Mouse (Mus musculus) c-Kit-positive CD71-positive TER-119-negative erythroid progenitor cells, embryonic 14.5 days (primary cell): ENCODE results near the gene Tmod2.
A peak's percentile ranks its signal among the peaks of the same experiment; 100 is the strongest.

Experiments
- DNase-seq: peaks from one replicate; pipeline ENCODE4 v3.0.0-alpha.2; 2013; ENCODE audit warnings: low read depth

Tmod2 gene

DNA sequence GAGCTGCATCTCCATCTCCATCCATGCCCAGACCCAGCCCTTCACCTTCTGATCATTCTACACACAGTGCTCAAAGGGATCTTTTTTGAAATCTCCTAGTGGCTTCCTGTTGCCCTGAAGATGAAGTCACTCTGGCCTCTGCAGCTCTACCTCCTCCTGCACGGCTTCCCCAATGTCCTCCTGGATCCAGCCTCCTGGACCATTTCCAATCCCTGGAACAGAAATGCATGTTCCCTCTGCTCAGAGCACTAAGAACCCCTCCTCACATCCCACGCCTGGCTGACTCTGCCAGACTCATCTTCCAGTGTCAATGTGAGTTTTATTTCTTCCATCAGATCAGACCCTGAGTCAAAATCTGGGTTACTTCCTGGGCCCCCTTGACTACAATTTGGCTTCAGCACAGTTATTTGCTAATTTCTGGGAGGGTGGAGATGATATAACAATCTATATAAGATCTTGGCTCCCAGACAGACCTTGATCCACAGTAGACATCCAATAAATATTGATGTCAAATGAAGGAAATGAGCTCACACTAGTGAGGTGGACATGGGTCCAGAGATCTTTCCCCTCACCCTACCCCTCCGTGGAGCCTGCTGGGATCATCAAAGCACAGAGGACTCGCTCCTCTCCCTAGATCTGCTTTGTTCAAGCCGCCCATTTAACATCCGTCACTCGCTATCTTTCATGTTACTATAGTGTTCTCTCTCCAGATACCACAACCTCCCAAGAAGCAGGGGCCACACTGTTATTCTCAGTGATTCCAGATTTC lies 10.8 kb downstream of the Tmod2 start:
- DNase-seq = no peak

DNA sequence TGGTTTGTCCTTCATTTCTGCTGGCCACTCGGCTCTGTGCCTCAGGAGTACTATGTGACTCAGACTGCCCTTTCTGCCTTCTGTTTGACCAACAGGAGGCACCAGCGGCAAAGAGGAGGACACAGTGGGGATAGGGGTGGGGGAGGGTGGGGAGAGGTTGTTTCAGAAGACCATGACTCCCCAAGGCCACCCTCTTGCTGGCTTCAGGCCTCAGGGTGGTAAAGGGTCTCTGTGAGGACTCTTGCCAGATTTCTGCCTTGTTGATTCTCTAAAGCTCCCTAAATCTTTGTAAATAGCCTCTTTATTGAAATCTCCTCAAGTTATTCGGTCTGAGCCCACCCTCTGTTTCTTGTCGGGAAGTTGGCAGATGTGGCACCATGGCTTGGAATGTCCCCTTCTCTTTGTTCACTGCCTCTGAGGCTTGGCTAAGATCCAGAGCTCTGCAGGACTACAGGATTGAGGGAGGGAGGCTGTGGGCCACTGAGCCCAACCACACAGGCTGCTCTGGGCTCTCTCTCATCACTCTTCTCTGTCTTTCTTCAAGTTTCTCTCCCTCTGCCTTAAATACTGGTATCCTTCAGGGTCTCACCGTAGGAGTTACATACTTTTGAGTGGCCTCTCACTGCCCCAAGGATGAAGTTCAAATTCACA lies 11.8 kb downstream of the Tmod2 start:
- no peak for DNase-seq

DNA sequence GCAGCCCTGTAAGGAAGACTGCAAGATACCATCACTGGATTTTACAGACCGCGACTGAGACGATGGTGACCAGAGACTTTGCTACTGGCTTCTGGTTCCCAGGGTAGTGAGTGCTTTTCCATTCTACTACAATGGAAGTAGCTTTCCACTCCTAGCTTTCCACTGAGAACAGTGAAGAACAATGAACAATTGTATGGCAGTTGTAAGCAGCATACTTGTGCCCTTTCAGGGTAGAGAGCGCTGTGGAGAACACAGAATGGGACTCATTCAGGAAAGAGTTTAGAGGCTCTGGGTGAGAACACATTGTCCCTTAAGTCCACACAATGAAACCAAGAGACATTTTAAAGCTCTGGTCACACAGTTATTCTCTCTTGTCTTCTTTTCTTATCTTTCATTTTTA lies 13.5 kb downstream of the Tmod2 start:
- no peak for DNase-seq

DNA sequence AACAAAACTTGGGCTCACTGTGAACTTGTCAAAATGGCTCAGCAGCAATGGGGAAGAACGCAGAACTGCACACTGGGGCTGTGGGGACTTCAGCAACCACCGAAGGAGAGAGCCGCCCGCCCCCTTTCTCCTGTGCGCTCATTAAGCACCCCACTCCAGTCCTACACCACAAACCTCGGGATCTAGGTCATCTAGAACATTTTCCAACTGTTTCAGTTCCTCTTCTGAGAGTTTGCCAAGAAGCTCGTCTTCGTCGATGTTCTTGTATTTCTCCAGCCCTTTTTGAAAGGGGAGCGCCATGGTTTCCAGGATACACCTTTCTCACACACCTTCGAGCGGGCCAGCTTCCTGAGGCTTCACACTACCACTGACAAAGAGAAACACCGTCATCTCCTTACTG lies 14.1 kb downstream of the Tmod2 start:
- no peak for DNase-seq

DNA sequence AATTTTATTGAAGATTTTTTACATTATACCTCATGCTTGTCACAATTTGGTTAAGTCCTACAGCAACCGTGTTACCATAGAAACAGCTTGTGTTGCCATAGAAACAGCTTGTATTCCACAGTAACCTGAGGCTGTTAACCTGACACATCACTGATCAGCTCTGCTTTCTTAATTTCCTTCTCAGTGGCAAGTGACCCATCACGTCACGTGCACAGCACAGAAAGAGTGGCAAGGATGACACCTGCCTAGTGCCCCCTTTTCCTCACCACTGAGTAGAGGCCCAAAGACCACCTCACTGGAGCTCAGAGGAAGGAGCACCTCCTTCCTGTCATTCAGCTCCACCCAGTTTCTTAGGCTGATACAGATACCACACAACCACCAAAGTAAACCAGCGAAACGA lies 17.6 kb downstream of the Tmod2 start:
- no peak for DNase-seq

DNA sequence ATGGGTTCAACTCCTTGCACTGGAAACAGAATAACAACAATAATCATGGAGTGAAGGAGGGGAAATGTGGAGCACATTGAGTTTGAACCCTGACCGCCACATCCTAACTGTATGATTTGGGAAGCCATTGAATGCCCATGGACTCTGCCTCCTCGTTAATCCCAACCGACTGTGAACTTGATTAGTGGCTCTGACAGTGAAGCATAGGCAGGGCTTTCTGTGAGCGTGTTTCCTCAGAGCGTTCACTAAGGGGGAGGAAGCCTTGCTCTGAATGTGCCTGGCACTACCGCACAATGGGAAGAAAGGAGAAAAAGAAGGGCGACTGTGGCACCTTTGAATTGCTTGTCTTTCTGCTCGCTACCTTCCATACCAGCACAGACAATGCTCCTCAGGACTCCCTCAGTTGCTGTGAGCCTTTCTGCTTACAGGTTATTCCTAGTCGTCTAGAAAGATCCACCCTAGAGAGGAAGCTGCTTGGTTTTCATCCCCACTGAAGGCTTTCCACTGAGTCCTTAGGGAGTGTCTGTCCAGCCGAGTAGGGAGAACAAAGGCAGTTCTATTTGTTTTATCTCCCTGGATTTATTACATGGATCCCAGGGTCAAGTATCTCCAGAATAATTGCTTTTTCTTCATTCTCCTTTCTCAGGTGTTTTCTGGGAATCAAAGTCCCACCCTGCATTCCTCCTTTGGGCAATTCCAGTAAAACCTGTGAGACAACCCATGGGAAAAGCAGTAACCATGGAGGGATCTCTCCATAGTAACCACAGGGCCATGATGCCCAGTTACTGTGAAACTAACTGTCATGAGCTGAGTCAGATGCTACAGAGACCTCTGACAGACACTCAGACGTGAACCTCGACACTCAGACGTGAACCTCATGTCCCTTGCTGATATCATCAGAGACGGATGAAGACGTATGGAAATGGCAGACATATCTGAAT lies 21.0 kb downstream of the Tmod2 start:
- no peak for DNase-seq

DNA sequence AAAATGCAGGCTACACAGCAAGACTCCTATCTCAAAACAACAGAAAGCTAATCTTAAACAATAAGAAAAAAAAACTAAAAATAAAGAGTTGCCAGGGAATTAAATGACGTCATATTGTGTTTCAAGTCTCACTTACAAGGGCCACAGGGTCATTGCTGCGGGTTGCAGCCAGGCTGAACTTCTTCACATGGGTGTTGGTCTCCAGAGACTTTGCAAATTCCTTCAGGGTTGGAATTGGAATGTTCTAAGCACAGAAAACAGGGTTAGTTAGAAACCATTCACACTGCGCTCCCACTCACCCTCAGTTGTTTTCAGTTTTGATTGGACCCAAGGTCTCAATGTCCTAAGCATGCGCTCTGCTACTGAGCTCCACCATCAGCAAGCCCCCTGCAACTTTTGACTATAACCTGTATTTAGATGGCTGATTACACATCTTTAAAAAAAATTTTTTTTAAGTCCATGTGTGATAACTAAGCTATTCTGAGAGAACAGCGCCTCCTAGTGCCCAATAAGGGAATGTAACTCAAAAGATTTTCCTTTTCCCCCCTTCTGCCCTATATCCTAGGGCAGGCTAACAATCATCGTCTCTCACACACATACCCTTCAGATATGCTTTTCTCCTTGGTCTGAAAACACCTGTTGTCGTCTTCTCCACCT lies 29.3 kb downstream of the Tmod2 start:
- no peak for DNase-seq

DNA sequence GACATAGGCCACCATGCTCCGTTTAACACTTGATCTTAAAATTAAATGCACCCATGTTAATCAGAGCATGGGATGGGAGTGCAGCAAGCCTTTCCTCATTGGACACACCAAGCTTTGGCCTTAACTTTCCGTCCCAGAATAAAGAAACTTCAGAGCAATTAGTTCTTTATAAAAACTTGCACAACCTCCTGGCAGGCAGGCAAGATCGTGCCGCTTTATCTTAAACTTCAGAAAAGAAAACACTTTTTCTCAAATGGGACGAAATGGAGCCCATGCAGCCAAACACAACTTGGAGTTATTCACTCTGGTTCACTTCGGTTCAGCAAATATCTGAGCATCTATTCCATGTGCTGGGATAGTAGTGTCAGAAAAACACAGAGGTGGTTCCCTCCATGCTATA lies 31.8 kb downstream of the Tmod2 start:
- no peak for DNase-seq

DNA sequence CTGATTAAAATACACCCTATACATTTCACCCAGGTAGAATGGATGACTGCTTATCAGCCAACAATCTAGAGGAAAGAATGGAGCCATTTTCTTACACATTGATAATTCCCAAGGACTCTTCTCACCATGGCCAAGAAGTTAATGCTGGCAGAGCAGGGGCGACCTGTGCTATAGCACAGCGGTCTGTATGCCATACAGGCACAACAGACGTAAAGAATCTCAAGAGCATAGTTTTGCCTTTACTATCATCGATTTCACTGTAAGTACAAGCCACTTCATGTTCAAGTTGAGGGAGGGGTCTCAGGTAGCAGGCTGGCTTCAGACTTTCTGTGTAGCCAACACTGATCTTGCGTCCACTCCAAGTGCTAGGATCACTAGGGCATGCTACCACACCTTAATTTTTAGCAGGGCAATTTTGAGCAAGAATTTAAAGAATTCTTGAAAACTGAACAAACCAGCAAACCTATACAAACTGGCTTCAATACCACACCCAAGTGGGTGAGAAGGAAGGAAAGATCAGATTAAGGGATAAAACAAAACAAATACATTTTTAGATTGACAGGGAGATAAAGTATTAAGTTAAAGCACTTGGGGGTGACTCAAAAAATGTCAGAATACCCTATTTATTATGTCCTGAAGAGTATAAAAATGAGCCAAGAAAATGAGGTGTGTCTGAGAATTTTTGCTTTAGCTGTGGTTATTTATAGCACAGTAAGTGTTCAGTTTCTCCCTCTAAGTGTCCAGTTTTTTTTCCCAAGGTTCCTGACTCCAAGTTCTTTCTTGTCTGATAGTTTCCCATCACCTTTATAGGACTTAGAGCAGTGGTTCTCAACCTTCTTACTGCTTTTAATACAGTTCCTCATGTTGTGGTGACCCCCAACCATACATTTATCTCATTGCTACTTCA lies 39.8 kb downstream of the Tmod2 start:
- no peak for DNase-seq

DNA sequence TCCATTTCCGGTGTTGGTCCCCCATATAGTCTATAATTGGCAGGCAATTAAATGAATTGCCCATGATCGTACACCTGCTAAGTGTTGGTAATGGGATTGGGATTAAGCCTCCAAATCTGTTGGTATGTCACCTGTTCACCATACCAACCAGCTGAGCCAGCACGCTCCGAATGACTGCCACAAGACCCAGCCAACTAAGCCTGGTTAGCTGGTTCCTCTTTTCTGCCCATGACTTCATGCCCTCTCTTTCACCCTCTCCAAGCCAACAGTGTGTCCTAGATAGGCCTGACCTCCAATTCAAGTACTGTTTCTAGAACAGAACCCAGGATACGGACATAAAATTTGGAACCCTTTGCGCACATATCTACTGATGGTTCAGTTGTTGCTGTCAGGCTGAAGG lies 42.7 kb downstream of the Tmod2 start:
- no peak for DNase-seq

DNA sequence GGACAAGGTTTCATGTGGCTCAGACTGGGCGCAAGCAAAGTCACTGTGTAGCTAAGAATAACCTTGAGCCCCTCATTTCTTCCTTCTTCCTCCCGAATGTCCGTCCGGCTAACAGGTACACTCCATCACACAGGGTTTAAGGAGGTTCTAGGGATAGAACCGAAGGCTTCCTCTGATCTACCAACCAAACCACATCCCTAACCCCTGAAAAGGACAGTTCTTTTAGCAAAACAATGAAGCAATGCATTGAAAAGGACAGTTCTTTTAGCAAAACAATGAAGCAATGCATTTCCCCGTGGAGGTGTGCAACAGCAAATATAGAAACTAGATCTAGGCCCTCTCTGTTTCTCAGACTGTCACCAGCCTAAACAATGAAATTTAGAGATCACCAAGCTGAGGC lies 46.2 kb downstream of the Tmod2 start:
- DNase-seq = no peak

DNA sequence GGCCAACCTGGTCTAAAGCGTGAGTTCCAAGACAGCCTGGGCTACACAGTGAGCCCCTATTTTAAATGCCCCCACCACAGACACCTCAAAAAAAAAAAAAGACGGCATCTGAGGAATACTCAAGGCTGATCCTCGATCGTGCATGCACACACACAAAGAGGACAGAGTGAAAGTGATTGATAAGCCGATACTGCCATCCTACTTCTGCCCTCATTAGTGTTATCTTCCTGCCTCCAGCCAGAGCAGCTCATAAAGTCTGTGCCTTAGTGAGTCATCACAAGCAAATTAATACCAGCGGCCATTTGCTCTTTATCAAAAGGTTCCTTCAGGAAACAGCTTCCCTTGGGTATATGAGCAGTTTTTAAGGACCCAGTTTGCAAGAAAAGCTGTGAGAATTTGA lies 47.5 kb downstream of the Tmod2 start:
- DNase-seq = peak; percentile 54

DNA sequence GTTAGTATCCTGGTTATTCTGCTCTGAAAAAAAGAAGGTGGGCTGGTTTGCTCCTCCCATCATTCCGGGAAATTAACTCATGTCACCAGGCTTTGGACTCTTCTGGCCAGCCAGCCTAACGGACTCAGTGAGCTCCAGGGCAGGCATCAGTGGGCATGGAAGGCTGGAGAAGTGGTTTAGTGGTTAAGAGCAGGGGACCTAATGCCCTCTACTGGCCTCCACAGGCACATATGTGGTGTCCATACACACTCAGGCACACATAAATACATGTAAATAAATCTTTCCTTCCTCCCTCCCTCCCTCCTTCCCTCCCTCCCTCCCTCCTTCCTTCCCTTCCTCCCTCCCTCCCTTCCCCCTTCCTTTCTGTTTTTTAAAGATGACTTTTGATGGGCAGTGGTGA lies 47.9 kb downstream of the Tmod2 start:
- DNase-seq = no peak

DNA sequence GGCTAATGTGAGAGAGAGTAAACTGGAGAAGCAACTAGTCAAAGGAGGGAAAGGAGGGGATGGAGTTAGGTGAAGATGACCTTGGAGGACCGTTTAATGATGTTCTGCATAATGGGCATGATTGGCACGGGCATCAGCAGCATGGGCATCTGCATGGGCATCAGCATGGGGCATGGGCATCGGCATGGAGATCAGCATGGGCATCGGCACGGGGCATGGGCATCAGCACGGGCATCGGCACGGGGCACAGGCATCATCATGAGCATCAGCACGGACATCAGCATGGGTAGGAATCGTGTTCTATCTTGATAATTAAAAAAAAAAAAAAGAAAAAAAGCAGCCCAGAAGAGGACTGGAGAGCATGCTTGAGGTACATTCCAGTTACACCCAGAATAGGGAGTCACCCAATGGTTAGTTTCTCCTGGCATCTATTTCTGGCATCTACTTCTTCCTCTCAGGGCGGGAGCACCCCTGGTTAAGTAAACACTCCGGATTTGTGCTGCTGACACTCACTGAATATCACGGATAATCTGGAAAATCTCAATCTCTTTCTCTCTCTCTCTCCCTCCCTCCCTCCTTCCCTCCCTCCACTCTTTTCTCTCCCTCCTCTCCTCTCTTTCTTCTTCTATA lies 50.0 kb downstream of the Tmod2 start:
- DNase-seq = no peak

DNA sequence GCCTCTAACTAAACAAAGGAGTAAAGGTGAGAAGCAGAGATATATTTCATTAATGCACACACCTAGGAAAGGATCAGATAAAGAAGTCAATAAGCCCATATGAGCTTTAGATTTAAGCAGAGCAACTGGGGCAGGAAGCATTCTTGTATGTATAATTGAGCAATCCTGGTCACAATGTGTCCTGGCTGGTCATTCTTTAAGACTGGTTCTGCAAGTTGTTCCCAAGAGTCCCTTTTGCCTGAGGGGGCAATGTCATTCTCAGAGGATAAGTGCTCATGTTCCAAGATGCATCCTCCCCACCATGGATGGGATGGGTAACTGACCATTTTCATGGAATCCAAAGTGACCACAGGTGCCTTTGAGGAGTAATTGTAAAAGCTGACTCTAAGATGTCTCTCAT lies 50.8 kb downstream of the Tmod2 start:
- DNase-seq = no peak

DNA sequence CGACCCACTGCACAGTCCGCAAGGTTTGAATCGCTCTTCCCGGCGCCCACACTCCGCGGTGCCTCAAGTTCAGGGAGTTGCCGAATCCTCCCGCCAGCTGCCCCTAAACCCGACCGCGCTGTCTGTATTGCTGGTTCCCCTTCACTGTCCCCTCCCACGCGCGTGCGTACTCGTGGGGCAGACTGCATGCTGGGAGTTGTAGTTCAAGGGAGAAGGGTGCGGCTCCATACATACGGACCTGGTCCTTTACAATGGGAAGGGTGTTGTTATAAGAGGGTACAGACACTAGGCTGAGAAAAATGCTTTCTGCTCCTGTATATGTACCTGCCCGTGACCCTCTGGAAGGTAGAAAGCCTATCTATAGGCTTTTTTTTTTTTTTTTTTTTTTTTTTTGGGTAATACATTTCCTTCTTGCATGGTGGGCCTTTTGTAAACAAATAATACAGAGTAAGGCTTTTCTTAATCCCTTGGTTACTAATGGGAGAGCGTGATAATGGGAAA lies 51.6 kb downstream of the Tmod2 start, which contains the start of gene Tmod3:
Gene Tmod3, minus strand, starts transcription at position 146 of the 501 bp plus-strand sequence.
- peak; percentile 90 for DNase-seq

DNA sequence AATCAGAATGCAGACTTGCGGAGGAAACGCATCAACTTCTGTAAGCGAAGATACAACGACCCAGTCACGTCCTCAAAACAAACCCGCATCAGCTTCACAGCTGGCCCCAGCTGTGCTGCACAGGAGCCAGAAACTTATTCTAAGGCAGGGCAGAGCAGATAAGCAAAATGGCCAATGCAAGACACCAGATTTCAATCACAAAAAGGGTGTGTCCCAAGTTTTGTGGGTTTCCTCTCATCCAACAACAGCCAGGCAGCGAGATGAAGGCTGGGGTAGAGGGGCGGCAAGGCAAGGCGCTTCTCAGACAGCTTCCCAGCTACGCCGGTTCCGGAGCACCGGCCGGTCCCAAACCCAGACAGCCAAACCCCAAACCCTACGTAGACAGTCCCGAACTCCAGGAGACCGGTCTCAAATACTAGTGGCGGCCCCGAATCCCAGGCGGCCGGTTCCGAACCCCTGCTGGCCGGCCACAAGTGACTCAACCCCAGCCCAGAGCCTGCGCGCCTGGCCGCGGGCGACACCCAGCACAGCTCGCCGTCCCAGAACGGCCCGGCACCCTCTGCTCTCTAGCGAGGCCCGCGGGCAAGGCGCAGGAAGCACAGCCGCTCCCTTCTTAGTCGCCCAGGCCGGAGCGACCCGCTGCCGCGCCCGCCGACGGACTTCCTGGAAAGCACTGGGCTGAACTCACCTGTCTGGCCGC lies 52.2 kb downstream of the Tmod2 start:
- DNase-seq = peak; percentile 78

DNA sequence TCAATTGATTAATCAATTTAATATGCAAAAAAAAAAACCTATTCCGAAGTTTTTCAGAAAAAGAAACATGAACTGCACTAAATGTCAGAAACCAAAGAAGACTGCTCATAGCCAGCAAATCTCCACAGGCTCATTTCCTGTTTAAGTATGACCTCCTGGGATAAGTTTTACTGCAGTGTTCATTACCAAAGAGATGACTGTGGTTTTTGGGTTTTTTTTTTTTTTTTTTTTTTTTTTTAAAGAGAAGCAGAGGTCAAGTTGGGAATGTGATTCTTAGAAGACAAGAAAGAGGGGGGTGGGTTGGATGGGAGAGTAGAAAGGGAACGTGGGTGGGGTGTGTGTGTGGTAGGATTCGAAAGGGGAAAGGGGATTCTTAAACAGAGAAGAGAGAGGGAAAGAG lies 52.8 kb downstream of the Tmod2 start:
- DNase-seq = no peak

DNA sequence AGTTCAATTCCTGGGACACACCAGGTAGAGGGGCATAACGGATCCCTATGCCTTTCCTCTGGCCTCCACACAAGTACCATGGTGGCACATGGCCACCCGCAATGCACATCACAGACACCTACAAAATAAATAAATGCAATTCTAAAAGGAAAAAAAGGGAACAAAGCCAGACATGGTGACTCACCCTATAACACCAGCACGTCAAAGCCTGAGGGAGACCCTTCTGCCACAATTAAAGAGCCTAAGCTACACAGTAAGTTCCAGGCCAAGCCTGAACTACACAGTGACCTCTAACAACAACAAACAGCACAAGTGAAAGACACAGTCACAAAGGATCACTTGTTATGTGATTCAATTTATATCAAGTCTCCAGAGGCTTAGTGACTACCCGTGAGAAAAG lies 57.4 kb downstream of the Tmod2 start:
- no peak for DNase-seq

DNA sequence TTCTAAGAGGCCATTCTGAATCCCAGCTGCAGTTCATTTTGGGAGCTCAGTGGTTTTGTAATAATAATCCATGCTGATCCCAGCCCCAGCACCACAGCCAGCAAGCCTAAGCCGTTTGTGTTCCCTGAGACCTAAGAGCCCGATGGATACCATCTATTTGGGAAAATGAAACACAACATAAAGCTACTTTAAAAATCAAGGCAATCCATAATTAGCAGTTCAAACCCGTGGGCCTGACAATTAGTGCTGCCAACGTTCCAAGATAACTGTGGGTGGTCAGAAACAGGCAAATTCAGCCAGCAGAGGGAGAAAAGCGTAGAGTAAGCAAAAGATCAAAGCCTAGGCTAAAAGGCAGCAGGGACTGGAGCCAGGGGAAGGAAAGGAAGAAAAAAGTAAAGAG lies 59.8 kb downstream of the Tmod2 start:
- no peak for DNase-seq
